Mouse (Mus musculus) granulocyte monocyte progenitor cell, adult 5-6 weeks (primary cell): Measurements from ENCODE around the gene Thoc7. TPM values are rescaled to one million over a fixed set of nuclear protein-coding genes. Genes with fewer than 3 reads are reported as not detected.
A peak's percentile ranks its signal among the peaks of the same experiment; 100 is the strongest.

Experiments
- ATAC-seq: replicated peaks from 2 replicates; pipeline ENCODE4 v1.8.0; 2016; ENCODE audit warnings: mild to moderate bottlenecking, moderate TSS enrichment, inconsistent platforms; ENCODE audit not compliant: poor library complexity, severe bottlenecking
- total RNA-seq, 2 experiments: library from RNA; stranded (forward) in 1 of 2; stranded (reverse) in 1 of 2; fragments of 200-712, 200-1000 nt in 1 of 2; fragments of >200 nt in 1 of 2; fragmentation: Nextera tagmentation in 1 of 2; gene quantifications; 2 replicates each; pipeline ENCODE4 v1.2.3; 2014 to 2017

The Thoc7 gene
- total RNA-seq, 2 experiments from 2014 or later: 188 to 347 TPM

DNA sequence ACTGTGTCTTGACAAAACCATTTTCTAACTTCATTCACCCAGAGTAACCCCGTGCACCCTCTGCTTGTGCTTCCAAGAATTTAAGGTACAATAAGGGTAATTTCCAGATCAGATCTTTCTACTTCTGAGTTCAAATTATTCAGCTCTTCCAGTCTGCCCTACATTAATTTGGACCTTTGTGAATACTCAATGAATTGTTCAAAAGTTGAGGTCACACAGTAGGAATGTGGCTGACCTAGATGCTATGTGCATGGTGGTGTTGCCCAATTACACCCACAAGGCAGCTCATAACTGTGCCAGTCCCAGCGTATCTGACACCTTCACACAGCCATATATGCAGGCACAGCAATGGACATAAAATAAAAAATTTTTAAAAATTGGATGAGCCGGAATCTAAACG is 17.0 kb downstream of the Thoc7 start:
- no peak for ATAC-seq

DNA sequence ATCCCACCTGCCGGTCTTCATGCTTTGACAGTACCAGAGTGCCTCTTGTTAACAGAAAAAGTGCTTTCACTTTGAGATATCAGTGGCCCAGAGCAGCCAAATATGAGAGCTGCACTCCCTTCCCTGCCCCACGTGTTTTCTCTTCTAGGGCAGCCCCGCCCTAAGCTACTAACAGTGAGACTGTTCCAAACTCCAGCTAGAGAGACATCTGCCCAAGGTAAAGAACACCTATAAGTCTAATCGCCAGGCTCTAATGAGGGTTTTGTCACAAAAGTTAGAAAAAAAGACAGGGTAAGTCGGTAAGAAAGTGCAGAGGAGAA is 27.6 kb downstream of the Thoc7 start:
- no peak for ATAC-seq

DNA sequence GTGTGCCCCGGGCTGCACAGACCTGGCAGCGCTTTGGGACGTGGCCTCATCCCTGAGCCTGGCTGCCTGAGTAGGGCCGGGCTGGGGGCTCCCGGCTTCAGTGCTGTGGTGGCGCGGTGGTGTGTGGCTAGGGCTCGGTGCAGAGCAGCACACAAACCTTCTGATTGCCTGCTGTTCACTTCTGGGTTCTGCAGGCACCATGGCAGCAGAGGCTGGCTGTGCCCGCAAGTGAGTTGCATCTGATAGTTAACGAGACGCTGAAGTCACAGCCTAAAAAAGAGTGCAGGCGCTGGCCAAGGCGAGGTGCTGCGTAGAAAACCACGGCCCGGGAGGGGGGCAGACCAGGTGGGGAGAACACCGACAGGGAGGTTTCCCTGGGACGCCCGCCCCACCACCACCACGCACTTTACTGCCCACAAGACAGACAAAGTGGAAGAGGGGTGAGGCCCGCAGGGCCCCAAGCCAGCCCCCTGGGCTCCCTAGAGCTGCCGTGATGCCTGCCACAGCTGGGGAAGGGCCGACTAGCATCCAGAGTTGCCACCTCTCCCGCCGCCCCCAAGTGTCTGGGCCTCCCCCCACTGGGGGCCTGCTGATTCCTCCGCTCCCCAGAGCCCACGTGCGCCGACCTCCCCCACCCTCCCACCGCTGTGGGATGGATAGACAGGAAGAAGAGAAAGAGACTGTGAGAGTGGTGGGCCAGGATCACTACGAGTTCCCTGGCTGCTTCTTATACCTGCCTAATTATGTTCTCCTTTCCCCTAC is 28.2 kb downstream of the Thoc7 start:
- peak; percentile 58 for ATAC-seq

DNA sequence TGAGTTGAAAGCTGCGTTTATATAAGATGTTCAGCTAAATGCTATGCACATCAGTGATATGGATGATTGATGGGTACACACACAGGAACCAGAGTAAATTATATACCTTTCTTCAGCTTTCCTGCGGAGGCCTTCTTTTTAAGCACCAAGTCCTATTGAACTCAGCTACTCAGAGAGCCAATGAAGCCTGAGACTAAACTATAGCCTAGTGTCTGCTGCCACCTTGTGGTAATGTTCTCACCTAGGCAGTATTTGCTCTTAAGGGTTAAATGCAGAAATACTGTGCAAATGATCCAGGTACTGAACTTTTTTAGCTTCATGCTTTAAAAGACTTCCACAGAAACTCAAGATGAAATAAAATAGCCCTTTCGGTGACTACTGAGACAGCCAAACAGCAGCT is 44.0 kb downstream of the Thoc7 start:
- peak; percentile 96 for ATAC-seq

DNA sequence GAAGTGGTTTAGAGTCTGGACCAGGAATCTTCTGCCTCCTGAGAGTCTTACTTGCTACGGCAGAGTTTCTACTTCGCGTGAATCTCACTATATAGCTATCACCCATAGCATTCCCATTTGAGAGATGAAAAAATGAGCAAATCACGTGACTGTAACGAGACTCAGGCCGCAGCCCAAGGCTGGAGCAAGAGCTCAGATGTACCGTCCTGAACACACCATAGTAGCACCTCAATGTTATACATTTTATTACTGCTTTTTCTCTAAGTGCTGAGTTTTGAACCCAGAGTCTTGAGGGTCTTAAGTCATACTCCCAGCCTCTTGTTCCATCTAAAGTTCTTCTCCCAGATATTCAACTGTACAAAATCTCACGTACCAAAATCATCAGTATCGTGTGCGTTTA is 44.4 kb downstream of the Thoc7 start:
- no peak for ATAC-seq

DNA sequence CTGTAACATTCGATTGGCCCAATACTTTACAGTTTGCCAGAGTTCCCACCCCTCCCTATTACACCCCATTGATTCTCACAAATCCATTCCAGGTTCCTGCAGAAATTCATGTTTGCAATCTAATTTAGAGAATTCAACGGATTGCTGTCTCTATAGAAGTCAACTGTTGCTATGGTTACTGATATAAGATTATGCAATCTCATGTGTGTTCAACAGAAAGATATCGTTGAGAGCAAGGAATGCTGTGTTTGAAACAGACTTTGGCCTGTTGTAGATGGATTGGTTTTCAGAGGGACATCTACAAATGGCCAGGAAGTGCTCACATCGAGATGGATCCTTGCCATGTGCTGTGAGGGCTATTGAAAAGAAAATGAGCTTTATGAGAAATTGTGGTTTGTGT is 46.4 kb downstream of the Thoc7 start:
- ATAC-seq: no peak

DNA sequence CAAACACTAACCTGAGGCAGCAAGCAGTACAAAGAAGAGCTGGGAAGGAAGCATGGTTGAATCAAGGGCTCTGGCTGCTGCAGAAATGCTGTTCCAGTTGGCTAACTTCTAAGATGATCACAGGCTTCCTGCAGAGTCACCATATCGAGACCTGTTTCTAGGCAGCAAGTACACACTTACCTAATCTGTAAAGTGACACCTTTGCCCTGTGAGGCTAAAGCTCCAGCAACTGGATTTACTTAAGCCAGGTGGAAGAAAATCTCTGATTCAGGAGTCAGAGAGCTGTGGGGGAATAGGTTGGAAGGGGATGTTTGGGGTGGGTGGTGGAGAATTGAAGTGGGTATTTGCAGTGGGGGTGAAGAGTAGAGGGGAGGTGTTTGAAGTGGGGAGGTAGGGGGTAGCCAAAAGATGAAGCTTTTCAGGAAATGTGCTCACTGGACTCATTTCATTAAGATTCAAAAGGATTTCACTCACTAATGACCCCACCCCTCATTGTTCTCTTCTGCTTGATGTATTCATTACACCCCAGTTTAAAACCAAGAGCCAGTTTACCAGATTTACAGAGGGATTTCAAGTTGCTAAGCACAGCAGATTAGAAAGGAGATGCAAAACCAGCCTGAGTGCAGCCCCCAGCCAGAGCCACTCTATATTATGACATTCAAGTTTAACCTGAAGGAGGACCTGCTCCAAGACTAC is 47.1 kb downstream of the Thoc7 start, which contains the start of gene Gm281:
TSS of gene Gm281 (minus strand) at position 92 of the 696 bp plus-strand sequence.
- ATAC-seq: no peak

DNA sequence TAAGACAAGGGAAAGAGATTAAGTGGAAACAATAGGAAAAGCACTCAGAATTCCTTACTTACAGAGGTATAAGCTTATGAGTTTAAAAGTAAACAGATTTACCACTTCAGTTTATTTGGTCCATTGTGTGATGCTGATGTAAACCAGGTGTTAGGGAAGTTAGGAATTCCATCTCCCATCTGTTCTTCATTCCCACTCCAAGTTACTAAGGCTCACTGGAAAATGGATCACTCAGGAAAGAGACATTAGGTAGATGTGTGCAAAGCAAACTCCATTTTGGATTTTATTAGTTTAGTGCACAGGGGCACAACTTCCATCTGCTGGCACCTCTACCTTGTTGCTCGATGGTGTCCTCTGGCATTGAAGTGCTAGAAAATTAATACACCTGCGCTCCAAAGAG is 51.5 kb downstream of the Thoc7 start:
- no peak for ATAC-seq

DNA sequence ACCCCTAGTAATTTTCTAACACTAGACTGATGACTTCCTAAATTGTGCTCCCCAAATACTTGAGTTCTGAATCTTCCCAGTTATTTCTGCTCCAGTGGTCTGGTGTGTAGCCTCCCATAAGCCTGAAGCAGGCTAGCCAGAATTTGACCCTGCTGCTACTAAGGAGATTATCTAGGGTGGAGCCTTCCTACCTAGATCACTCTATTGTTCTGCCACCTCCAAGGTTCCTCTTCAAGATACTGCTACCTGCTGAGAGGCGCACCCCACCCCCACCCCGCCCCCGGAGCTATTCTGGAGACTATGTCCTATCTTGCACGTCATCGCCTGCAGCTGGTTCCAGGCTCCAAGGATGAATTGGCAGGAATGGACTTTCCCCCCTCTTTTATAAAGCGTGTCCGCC is 54.5 kb downstream of the Thoc7 start:
- ATAC-seq: no peak

DNA sequence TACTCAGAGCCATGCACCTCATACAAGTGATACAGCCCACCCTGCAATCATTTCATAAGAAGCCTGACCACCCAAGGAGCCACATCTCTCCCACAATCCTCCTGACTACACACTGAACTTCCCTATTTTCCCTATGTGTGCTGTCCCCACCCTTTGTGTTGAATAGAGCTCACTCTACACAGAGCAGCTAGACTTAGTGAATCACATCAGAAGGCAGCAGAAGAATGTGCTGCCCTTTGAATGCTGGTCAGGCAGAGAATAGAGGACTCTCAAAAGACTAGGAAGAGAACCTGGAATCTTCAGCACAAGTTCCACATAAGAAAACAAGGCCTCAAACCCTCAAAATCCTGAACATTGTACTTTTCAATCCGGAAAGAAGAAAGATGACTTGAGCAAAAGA is 55.2 kb downstream of the Thoc7 start:
- no peak for ATAC-seq

DNA sequence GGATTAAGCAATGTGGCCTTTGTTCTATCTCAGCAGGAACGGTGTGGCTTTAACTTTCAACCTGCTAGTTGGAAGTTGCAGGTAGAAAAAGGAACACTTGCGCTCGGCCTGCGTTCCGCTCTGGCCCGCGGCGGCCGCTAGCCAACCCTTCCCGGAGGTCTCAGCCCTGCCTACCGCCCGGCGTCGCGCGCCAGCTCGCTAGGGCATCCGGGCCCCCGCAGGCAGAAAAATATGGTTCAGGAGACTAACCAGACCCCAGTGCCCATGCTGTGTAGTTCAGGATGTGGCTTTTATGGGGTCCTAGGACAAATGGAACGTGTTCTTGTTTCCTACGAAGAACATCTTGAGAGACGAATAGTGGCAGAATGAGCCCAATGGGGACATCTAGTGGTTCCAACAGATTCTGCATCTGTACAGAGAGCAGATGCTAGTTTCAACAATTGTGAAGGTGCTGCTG is 60.0 kb downstream of the Thoc7 start:
- peak; percentile 95 for ATAC-seq

Other genes starting within 250 kb of the Thoc7 start
- gene Gm281, start 47.4 kb downstream of the Thoc7 start, total RNA-seq (2014; fragmentation: Nextera tagmentation): not detected in 2 replicates
- not detected in 2 replicates for gene Gm281, start 47.4 kb downstream of the Thoc7 start, total RNA-seq (2017)
- 14.3 and 14.6 TPM in 2 replicates for gene Atxn7, start 412 bp downstream of the Thoc7 start, total RNA-seq (2014; fragmentation: Nextera tagmentation)
- gene Atxn7, start 412 bp downstream of the Thoc7 start, total RNA-seq (2017): 11.3 and 20.3 TPM in 2 replicates
- gene Psmd6, start 159.1 kb upstream of the Thoc7 start, total RNA-seq (2014; fragmentation: Nextera tagmentation): 108 and 137 TPM in 2 replicates
- gene Psmd6, start 159.1 kb upstream of the Thoc7 start, total RNA-seq (2017): 265 and 275 TPM in 2 replicates
- gene Olfr720, start 225.0 kb upstream of the Thoc7 start, total RNA-seq (2014; fragmentation: Nextera tagmentation): not detected in 2 replicates
- gene Olfr720, start 225.0 kb upstream of the Thoc7 start, total RNA-seq (2017): not detected in 2 replicates